Mouse (Mus musculus): ENCODE data around the gene Syne3. TPM values are rescaled to one million over a fixed set of nuclear protein-coding genes. Genes with fewer than 3 reads are reported as not detected.

Gene Syne3
- total RNA-seq (2023) = 10 to 100 TPM; 30.4 to 36.1 TPM

GRCm38 (mm10) chr12:105009370-105010212 is at the start of gene Syne3:
Gene Syne3 (minus strand): TSS chr12:105009809.

GRCm38 (mm10) chr12:105032147-105032831 is 22.7 kb upstream of the Syne3 start, which contains the start of gene Glrx5:
Gene Glrx5 (plus strand): TSS chr12:105032688.

Other genes with a start within 250 kb of the Syne3 start
- gene Clmn, start 144.7 kb downstream of the Syne3 start, total RNA-seq (2023) = under 1 TPM; 0.20 to 0.62 TPM
- 10 to 100 TPM; 30.2 to 34.2 TPM for gene Glrx5, start 22.9 kb upstream of the Syne3 start, total RNA-seq (2023)
- gene Tcl1b2, start 136.2 kb upstream of the Syne3 start, total RNA-seq (2023) = not detected
- gene Tcl1b1, start 149.9 kb upstream of the Syne3 start, total RNA-seq (2023) = not detected
- gene Tcl1b5, start 166.5 kb upstream of the Syne3 start, total RNA-seq (2023) = not detected
- not detected for gene Tcl1b3, start 181.2 kb upstream of the Syne3 start, total RNA-seq (2023)
- gene Tcl1b4, start 192.1 kb upstream of the Syne3 start, total RNA-seq (2023) = not detected
- gene Tcl1, start 213.0 kb upstream of the Syne3 start, total RNA-seq (2023) = not detected

Measured in neutrophil, adult 59 days (primary cell).